Mouse (Mus musculus) adipocyte (in vitro differentiated cells): ENCODE data around the gene Fads2.

ENCODE experiments used
- DNase-seq: peaks from one replicate; pipeline ENCODE4 v3.0.0-alpha.2; 2016; ENCODE audit warnings: low spot score

The Fads2 gene

DNA sequence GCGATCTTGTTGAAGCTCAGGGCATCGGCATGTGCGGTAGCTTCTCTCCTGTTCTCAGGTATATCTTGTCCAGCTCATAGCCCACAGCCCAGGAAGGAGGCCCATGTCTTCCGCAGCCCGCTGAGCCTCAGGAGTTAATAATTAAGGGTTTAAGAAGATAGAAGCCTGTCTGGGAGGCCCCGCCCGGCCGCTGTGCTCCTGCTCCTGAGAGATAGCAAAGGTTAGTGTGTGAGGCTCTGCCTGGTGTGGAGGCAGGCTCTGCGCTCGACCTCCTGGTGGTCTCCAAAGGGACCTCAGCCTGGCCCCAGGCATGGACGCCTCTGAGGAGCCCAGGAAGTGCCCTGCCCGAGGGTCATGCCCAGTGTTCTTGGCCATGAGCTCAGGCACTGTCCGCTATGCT lies 86.7 kb downstream of the Fads2 start:
- no peak for DNase-seq

GRCm38 (mm10) chr19:10013913-10014312 lies 87.6 kb downstream of the Fads2 start:
- DNase-seq: peak; percentile 36

DNA sequence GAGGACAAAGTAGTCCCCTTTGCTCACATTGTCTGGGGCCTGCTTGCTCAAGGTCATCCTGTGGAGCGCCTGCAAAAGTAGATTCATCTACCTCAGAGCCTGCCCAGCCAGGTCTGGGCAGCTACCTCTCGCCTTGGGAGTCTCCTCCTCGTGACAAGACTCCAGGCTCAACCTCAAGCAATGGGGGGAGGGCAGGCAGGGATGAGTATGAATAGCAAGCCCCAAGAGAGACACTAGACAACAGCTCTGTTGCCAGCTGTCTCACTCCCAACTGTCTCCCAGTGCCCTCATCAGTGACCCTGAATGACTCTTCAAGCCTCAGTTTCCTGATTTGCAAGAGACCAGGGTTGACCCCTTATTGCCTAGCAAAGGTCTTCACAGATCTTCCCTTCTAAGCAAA lies 88.2 kb downstream of the Fads2 start:
- peak; percentile 45 for DNase-seq

DNA sequence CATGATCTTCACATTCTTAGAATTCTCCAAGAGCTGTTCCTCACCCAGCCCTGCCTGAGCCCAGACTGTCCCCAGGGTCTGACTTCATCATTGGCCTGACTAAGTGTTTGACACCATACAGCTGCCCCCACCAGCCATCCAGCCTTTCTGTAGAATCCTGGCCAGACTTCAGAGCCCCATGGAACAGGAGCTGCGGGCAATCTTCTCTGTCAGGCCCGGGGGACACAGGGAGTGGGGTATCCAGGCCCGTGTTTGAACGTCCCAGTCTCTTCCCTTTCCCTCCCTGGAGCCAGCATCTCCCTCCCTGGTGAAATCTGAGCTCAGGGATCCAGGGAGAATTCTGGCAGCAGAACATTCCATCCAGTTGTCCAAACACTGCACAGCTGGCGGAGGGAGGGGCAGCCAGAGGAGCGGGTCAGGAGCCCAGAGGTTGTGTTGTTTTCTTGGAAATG lies 88.7 kb downstream of the Fads2 start:
- peak; percentile 80 for DNase-seq
